In the genomic region with DNA sequence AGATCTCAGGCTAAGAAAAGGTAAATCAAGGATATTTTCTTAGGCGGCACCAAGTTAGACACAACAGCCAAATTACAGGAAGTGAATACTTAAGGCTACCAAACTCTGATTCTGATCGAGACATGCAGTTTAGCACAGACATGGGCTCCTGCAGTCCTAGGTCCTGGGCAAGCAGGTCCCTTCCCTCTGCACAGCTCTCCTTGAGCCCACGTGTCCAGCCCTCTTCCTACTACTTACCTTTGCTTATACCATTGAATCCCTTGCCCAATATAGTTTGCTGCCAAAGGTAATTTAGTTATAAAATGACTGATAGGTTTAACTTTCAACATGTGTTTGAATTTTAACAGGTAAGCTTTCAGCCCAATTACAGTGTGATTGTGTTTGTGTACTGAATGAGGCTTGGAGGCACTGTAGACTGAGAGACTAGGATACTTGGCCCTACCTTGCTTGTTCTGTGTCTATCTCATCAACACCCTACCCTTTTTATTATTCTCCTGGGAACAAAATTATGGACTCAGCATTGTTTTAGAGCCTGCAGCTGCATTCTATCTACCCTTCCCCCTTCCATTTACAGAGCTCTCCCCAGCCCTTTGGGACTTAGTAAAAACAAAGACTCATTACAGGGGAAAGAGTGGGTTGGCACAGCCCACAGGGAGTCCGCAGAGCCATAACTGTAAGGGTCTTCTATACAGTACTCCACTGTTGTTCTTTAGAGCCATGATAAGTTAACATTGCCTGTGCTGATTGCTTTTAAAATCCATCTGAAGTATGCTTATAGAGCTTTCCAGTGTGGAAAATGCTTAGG, we compare ENCODE assay signal across 11 mouse cellular contexts. TPM values are rescaled to one million over a fixed set of nuclear protein-coding genes. Genes with fewer than 3 reads are reported as not detected.
DNase-seq lines count a peak whose midpoint lies in the region; ATAC-seq and TF ChIP-seq lines count a peak whose summit lies in the region.
"Had no signal": no experiment of that assay in that cellular context is flagged by ENCODE, and none has a peak within 500 bp of the region (broad histone marks: within the 10 kb centered on the region; RNA-seq: fewer than 3 reads in every experiment).

No protein-coding gene starts in this region.

- no peak for TF ChIP-seq EP300 in CH12.LX (IDR thresholded peaks at IDR 0.05; ENCODE audit: low read length)

- H3K79me2 ChIP-seq in CH12.LX (replicated peaks; ENCODE audit: control insufficient read depth, extremely low read depth, insufficient read depth, poor library complexity, severe bottlenecking): peaks cover 80% of the 10 kb centered on the region

- H3K27me3 ChIP-seq in kidney, adult 2 months (replicated peaks; ENCODE audit: control insufficient read depth, insufficient read depth, low read length): no peaks in the 10 kb centered on the region
- no peaks in the 10 kb centered on the region for H3K27me3 ChIP-seq in CH12.LX (replicated peaks)
- H3K27me3 ChIP-seq in limb, embryonic 12.5 days: no peaks in the 10 kb centered on the region
- H3K27me3 ChIP-seq: embryonic facial prominence, embryonic 13.5 days; heart, embryonic 15.5 days had no signal

- peaks cover 13% of the 10 kb centered on the region for H3K4me1 ChIP-seq in kidney, adult 2 months (ENCODE audit: control insufficient read depth, insufficient read depth, low read length)
- H3K4me1 ChIP-seq in CH12.LX (ENCODE audit: control insufficient read depth in 1 of 2, insufficient read depth in 2 of 2): peaks cover 9 to 61% of the 10 kb centered on the region in 2 experiments
- H3K4me1 ChIP-seq in limb, embryonic 12.5 days (replicated peaks): peaks cover 17% of the 10 kb centered on the region
- H3K4me1 ChIP-seq: heart, embryonic 15.5 days had no signal

- H3K36me3 ChIP-seq in kidney, adult 2 months (ENCODE audit: control insufficient read depth, insufficient read depth, low read length): no peaks in the 10 kb centered on the region
- H3K36me3 ChIP-seq in CH12.LX (replicated peaks in 1 of 2; ENCODE audit: control insufficient read depth in 1 of 2, insufficient read depth in 1 of 2, low read length in 1 of 2): peaks cover 13 to 25% of the 10 kb centered on the region in 2 experiments
- no peaks in the 10 kb centered on the region for H3K36me3 ChIP-seq in limb, embryonic 12.5 days
- H3K36me3 ChIP-seq: embryonic facial prominence, embryonic 13.5 days; heart, embryonic 15.5 days had no signal

- TF ChIP-seq POLR2A in kidney, adult 2 months (IDR thresholded peaks at IDR 0.05; ENCODE audit: low read depth, low read length): no peak
- no peak for TF ChIP-seq POLR2A in CH12.LX (IDR thresholded peaks at IDR 0.05; ENCODE audit: low read depth, low read length)
- no peak for TF ChIP-seq POLR2A in brain, embryonic 14.5 days (IDR thresholded peaks at IDR 0.05; ENCODE audit: borderline replicate concordance, extremely low read depth, insufficient read depth, insufficient read length, poor library complexity, severe bottlenecking)

- no peak overlapping the region for H3K27ac ChIP-seq in kidney, adult 2 months (ENCODE audit: insufficient read depth, low read depth, low read length)
- 0 out of 2 replicates have a peak overlapping the region, but pooled peaks have one; percentile 17 for H3K27ac ChIP-seq in CH12.LX (ENCODE audit: insufficient read depth, low read depth)
- peak overlapping the region; percentile 72 for H3K27ac ChIP-seq in limb, embryonic 12.5 days
- H3K27ac ChIP-seq: embryonic facial prominence, embryonic 13.5 days; heart, embryonic 15.5 days had no signal

- TF ChIP-seq CTCF in kidney, adult 2 months (conservative IDR thresholded peaks at IDR 0.05; ENCODE audit: insufficient read depth, insufficient read length, low read depth, low read length): no peak
- TF ChIP-seq CTCF in CH12.LX (conservative IDR thresholded peaks at IDR 0.05 in 1 of 2, IDR thresholded peaks at IDR 0.05 in 1 of 2; ENCODE audit: low read depth in 2 of 2, low read length in 2 of 2): no peak
- TF ChIP-seq CTCF in brain, embryonic 14.5 days (IDR thresholded peaks at IDR 0.05; ENCODE audit: borderline replicate concordance, extremely low read depth, insufficient read depth, insufficient read length): no peak

- TF ChIP-seq RAD21 in CH12.LX (IDR thresholded peaks at IDR 0.05; ENCODE audit: low read depth, low read length): no peak

- no peak overlapping the region for H3K4me2 ChIP-seq in CH12.LX (ENCODE audit: insufficient read depth, low read depth, poor library complexity, severe bottlenecking)
- H3K4me2 ChIP-seq in limb, embryonic 12.5 days: no peak overlapping the region
- H3K4me2 ChIP-seq: embryonic facial prominence, embryonic 13.5 days; heart, embryonic 15.5 days had no signal

- 31% methylated on average over 4 of the region's 4 CpGs for WGBS in kidney, adult 2 months
- WGBS in limb, embryonic 12.5 days: 48% methylated on average over 4 of the region's 4 CpGs

- dilution Hi-C loops in CH12.LX (cut with MboI; ENCODE audit: extremely low pct_ligation_motif_present, extremely low pct_unique_long_range_greater_than_20kb, low sequenced_read_pairs): no loop called here

- peak; percentile 72 for DNase-seq in kidney, adult 2 months
- no peak for DNase-seq in kidney, postnatal 4 days
- no peak for DNase-seq in CH12.LX (ENCODE audit: extremely low read depth)
- peak; percentile 56 for DNase-seq in brain, embryonic 14.5 days (ENCODE audit: low read depth)
- no peak for DNase-seq in right cerebral cortex, postnatal 14 days
- no peak for DNase-seq in urinary bladder, adult 2 months (ENCODE audit: low spot score)
- DNase-seq: cerebellum, adult 8-10 months; right cerebral cortex, adult 18-20 months had no signal

- no peak overlapping the region; the same call in 1 of the 2 replicates for H3K9ac ChIP-seq in CH12.LX (ENCODE audit: insufficient read depth, low read depth)
- H3K9ac ChIP-seq in limb, embryonic 12.5 days (replicated peaks): no peak overlapping the region
- H3K9ac ChIP-seq: embryonic facial prominence, embryonic 13.5 days; heart, embryonic 15.5 days had no signal

- H3K9me3 ChIP-seq in CH12.LX (replicated peaks; ENCODE audit: low read length): no peaks in the 10 kb centered on the region
- no peaks in the 10 kb centered on the region for H3K9me3 ChIP-seq in limb, embryonic 12.5 days
- H3K9me3 ChIP-seq: embryonic facial prominence, embryonic 13.5 days; heart, embryonic 15.5 days had no signal

- ATAC-seq in limb, embryonic 12.5 days (ENCODE audit: insufficient number of reproducible peaks, insufficient read depth, low FRiP score, low TSS enrichment, low read depth): peak; percentile 84

- in situ Hi-C loops in CH12.LX (cut with MboI; ENCODE audit: low pct_ligation_motif_present, low pct_unique_long_range_greater_than_20kb, low sequenced_read_pairs): no loop called here

- no peak overlapping the region for H3K4me3 ChIP-seq in kidney, adult 2 months (ENCODE audit: insufficient read depth, low read depth, low read length)
- H3K4me3 ChIP-seq in CH12.LX (replicated peaks in 1 of 3; ENCODE audit: low read depth in 2 of 3, low read length in 2 of 3, poor library complexity in 1 of 3): no peak overlapping the region
- H3K4me3 ChIP-seq in limb, embryonic 12.5 days (replicated peaks): no peak overlapping the region
- H3K4me3 ChIP-seq: embryonic facial prominence, embryonic 13.5 days; heart, embryonic 15.5 days had no signal

TF ChIP-seq in CH12.LX, 34 proteins besides CTCF, POLR2A, EP300 and RAD21:
- TF ChIP-seq MAFK (IDR thresholded peaks at IDR 0.05; ENCODE audit: insufficient replicate concordance, low read length) (0 out of 2 replicates have a peak, but pooled peaks have one; percentile 32), HCFC1 (IDR thresholded peaks at IDR 0.05; ENCODE audit: low read depth, low read length) (no peak)

RNA-seq across cellular contexts. Expression of a gene that starts 20.2 kb away (rescaled TPM):
- 6.3 and 8.2 TPM in 2 replicates for polyA plus RNA-seq in kidney, adult 2 months (2012; rRNA removed)
- 44.4 and 63.4 TPM in 2 replicates for total RNA-seq in CH12.LX (2012; rRNA removed)
- total RNA-seq in CH12.LX (2014; rRNA removed): 50.9 and 51.3 TPM in 2 replicates
- 114 and 123 TPM in 2 replicates for polyA plus RNA-seq in CH12.LX (2012; ENCODE audit: insufficient read length, low read depth)
- polyA plus RNA-seq in brain, embryonic 14.5 days (2012; rRNA removed): 1.0 and 1.9 TPM in 2 replicates
- 7.4 and 9.6 TPM in 2 replicates for polyA plus RNA-seq in limb, embryonic 12.5 days (2016; fragmentation: Nextera tagmentation; extraction: Ambion mirVana)
- polyA plus RNA-seq in urinary bladder, adult 2 months (2012; rRNA removed): 5.2 and 5.5 TPM in 2 replicates

Comparison
In these comparisons a context has a peak if more than half of its experiments do, and no peak if none do; other contexts are left out.
1. DNase-seq: peak in kidney, adult 2 months (single experiment) and brain, embryonic 14.5 days (single experiment); none in kidney, postnatal 4 days (0 of 2), CH12.LX (single experiment), right cerebral cortex, postnatal 14 days (single experiment) and urinary bladder, adult 2 months (single experiment).
2. RNA of a gene that starts 20.2 kb away (polyA plus RNA-seq): 114 to 123 TPM in CH12.LX; 6.3 to 8.2 TPM in kidney, adult 2 months, 7.4 to 9.6 TPM in limb, embryonic 12.5 days, 5.2 to 5.5 TPM in urinary bladder, adult 2 months and 1.0 to 1.9 TPM in brain, embryonic 14.5 days; every median in the first group is over 10 times any median in the second.